Mouse (Mus musculus) olfactory bulb, adult 2 months (tissue): ENCODE measurements at regions not wholly inside any gene's neighbourhood (a gene's known extent, or its start where the extent isn't known, plus 50 kb on each side); places are given as distances from the start of the nearest gene placed in this dataset.

Experiments used
- H3K27ac ChIP-seq: fragments of 200-500 bp; 2 replicates; pipeline ENCODE4 v1.5.1; 2012; ENCODE audit warnings: low read depth, low read length; ENCODE audit not compliant: insufficient read depth
- H3K4me1 ChIP-seq: fragments of 200-500 bp; 2 replicates; pipeline ENCODE4 v1.6.1; 2012; ENCODE audit warnings: low read length; ENCODE audit not compliant: control insufficient read depth, insufficient read depth
- H3K4me3 ChIP-seq: fragments of 200-500 bp; 2 replicates; pipeline ENCODE4 v1.5.1; 2012; ENCODE audit warnings: mild to moderate bottlenecking, low read depth, low read length, moderate library complexity; ENCODE audit not compliant: insufficient read depth
- CTCF ChIP-seq: fragments of 200-500 bp; IDR thresholded peaks from 2 replicates; pipeline ENCODE4 v1.5.1; 2012; ENCODE audit warnings: low read depth, mild to moderate bottlenecking, low read length, moderate library complexity; ENCODE audit not compliant: insufficient read depth
- POLR2A ChIP-seq: fragments of 200-500 bp; IDR thresholded peaks from 2 replicates; pipeline ENCODE4 v1.6.1; 2012; ENCODE audit warnings: mild to moderate bottlenecking, low read depth, low read length, moderate library complexity; ENCODE audit not compliant: insufficient read depth
- WGBS: fragments of 180-500 bp; shearing (Covaris S2); methylation state at CpG from one replicate; pipeline ENCODE4 v1.1.7; 2018; 5-methylcytosine and 5-hydroxymethylcytosine counted together

DNA sequence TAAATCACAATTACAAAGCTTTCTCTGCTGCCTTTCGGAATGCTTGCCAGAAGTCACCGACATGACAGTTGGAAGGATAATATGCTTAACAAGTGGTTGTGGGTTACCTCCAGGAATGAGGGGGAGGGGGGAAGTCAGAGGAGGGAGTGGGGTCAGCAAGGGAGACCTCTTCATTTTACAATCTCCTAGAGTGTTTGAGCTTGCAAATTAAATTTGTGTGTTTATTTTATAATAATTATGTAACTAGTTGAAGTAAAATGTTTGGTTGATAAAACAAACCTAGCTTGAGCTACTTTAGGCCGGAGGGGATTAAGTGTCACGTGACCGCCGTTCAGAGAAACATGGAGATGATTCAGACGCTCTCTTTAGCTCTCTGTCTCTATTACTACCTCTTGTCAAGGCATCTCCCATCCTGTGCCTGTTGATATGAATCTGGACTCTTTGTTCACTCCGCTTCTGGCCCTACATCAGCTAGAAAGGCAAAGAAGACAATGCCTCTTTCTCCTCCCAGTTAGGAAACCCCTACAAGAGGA lies 227.3 kb upstream of the Irx5 start:
- no peak overlapping the region for H3K27ac ChIP-seq
- 78% methylated on average over 8 of the region's 8 CpGs for WGBS
- H3K4me3 ChIP-seq, result no peak overlapping the region
- no peak for TF ChIP-seq POLR2A
- TF ChIP-seq CTCF, result no peak
- H3K4me1 ChIP-seq, result 0 out of 2 replicates have a peak, but pooled peaks cover 4% of the 10 kb centered on the region

DNA sequence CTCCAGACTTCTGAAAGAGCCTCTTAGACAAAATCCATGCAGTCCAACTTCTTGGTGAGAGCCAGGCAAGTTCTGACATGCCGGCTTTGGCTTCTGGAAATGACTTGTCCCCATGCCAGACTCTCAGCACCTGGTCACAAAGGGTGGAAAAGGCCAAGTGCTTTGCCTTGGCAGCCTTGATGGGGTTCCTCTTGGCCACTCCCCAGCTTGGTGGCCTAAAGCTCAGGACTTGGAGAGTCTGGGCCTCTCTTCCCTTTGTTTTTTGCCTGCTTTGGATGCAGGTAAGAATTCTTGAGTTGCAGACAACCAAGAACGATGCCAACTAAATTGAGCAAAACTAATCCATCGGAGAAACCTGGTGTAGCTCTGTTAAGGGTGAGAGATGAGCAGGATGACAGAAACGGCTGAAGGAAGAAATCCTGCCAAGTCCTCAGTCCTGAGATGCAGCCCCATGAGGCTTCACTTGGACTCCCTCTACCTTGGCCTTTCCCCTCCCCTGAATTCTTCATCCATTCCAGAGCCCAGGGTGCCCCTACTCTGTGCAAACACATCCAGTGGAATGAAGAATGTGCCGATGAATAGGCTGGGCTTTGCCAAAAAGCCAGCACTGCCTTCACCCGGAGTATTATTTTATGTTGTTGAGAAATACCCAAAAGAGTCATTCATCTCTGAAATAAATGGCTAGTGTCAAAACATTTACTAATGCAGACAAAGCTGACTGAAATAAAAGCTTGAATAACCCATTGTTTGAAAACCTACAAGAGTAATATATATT lies 228.0 kb upstream of the Irx5 start:
- Histone ChIP-seq H3K4me1 (0 out of 2 replicates have a peak, but pooled peaks cover 4% of the 10 kb centered on the region), H3K4me3 (no peak overlapping the region), H3K27ac (no peak overlapping the region)
- no peak for TF ChIP-seq CTCF
- no peak for TF ChIP-seq POLR2A
- WGBS, result 78% methylated on average over 6 of the region's 6 CpGs

- no peak overlapping the region for H3K27ac ChIP-seq
- no peak for TF ChIP-seq POLR2A
- no peak for TF ChIP-seq CTCF
- 92% methylated on average over 3 of the region's 3 CpGs for WGBS
- 0 out of 2 replicates have a peak, but pooled peaks cover 2% of the 10 kb centered on the region for H3K4me1 ChIP-seq
- H3K4me3 ChIP-seq, result no peak overlapping the region
Observed at GRCm38 (mm10) chr8:92125631-92126030, 231.8 kb upstream of the Irx5 start.

GRCm38 (mm10) chr8:92121296-92121695 lies 236.1 kb upstream of the Irx5 start:
- Histone ChIP-seq H3K4me3 (no peak overlapping the region), H3K4me1 (peaks cover 4% of the 10 kb centered on the region), H3K27ac (no peak overlapping the region)
- WGBS, result 72% methylated on average over 2 of the region's 2 CpGs
- no peak for TF ChIP-seq CTCF
- no peak for TF ChIP-seq POLR2A

- TF ChIP-seq CTCF, result no peak
- no peak for TF ChIP-seq POLR2A
- Histone ChIP-seq H3K4me1 (peaks cover 8% of the 10 kb centered on the region), H3K27ac (no peak overlapping the region), H3K4me3 (no peak overlapping the region)
- 89% methylated on average over 15 of the region's 15 CpGs for WGBS
Observed at GRCm38 (mm10) chr8:92115479-92116267, 241.8 kb upstream of the Irx5 start.

- no peak overlapping the region for H3K4me3 ChIP-seq
- H3K4me1 ChIP-seq, result peaks cover 7% of the 10 kb centered on the region
- no peak overlapping the region for H3K27ac ChIP-seq
- WGBS, result 56% methylated on average over 22 of the region's 22 CpGs
- TF ChIP-seq CTCF (no peak), POLR2A (no peak)
Observed at GRCm38 (mm10) chr8:92114311-92115275, 242.8 kb upstream of the Irx5 start.

DNA sequence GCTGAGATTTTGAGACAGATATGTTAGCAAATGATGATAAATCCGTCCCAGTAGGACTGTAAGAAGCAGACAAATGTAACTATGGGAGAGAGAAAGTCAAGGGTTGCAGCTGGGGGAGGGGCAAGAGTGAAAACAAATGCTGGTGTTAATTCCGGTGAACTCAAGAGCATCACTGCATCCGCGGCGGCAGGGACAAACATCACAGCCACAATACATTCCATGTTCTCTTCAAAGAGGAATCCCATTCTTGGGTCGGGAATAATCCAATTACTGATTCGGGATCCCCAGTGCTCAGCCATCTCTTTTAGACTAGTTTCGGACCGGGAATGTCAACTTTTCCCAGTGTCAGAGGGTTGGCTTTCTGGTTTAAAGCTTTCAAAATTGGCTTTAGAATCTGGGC lies 243.5 kb upstream of the Irx5 start:
- H3K4me3 ChIP-seq, result no peak overlapping the region
- TF ChIP-seq POLR2A (no peak), CTCF (no peak)
- no peak overlapping the region for H3K27ac ChIP-seq
- WGBS, result 29% methylated on average over 9 of the region's 9 CpGs
- H3K4me1 ChIP-seq, result peaks cover 4% of the 10 kb centered on the region; the same call in 1 of the 2 replicates

DNA sequence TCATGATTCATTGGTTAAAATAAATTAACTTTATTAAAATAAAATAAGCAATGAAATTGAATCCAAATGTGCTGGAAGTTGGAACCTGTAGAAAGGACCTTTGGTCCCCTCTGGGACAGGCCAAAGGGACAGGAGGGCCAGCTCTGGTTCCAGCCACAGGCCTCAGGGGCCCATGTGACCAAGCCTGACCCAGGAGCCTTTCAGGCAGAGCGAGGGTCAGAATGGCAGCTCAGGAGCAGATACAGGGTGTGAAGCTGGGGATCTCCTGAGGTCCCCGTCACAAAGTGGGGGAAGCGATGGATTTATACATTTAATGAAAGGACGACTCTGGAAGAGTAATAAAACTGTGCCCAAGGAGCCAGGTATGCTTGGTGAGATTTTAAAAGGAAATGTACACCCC lies 244.0 kb upstream of the Irx5 start:
- Histone ChIP-seq H3K4me1 (peaks cover 4% of the 10 kb centered on the region; the same call in 1 of the 2 replicates), H3K4me3 (no peak overlapping the region), H3K27ac (no peak overlapping the region)
- 91% methylated on average over 4 of the region's 4 CpGs for WGBS
- TF ChIP-seq POLR2A, result no peak
- no peak for TF ChIP-seq CTCF
